Mouse (Mus musculus) natural killer cell, adult 2 months (primary cell): ENCODE results near the gene Dnajc11.

Experiments used
- DNase-seq, 2 experiments: peaks; one replicate each; pipeline ENCODE4 v3.0.0; 2022; ENCODE audit warnings: low spot score in 2 of 2

Gene Dnajc11

GRCm38 (mm10) chr4:151985886-151986285 is 52.4 kb downstream of the Dnajc11 start:
- DNase-seq = peak; percentile 30 to 36

GRCm38 (mm10) chr4:151986650-151987049 is 53.2 kb downstream of the Dnajc11 start:
- no peak for DNase-seq

GRCm38 (mm10) chr4:151988014-151988341 is 54.5 kb downstream of the Dnajc11 start:
- no peak for DNase-seq

- peak; percentile 64 to 72 for DNase-seq
Measured at GRCm38 (mm10) chr4:151988342-151989109, 55.0 kb downstream of the Dnajc11 start, which contains the start of gene Thap3. TSS of gene Thap3 (minus strand) at chr4:151988997.

GRCm38 (mm10) chr4:151989110-151989488 is 55.6 kb downstream of the Dnajc11 start:
- no peak for DNase-seq

- DNase-seq = no peak
Measured at GRCm38 (mm10) chr4:151992091-151992490, 58.6 kb downstream of the Dnajc11 start.

GRCm38 (mm10) chr4:151993035-151993434 is 59.5 kb downstream of the Dnajc11 start:
- no peak for DNase-seq

- no peak for DNase-seq
Measured at GRCm38 (mm10) chr4:151994228-151995171, 61.0 kb downstream of the Dnajc11 start.

- no peak for DNase-seq
Measured at GRCm38 (mm10) chr4:151995371-151996172, 62.1 kb downstream of the Dnajc11 start.

GRCm38 (mm10) chr4:151996173-151996950 is 62.9 kb downstream of the Dnajc11 start, which contains the start of gene Phf13:
TSS of gene Phf13 (minus strand) at chr4:151996258.
- DNase-seq = peak; percentile 97 to 98

GRCm38 (mm10) chr4:151996951-151997222 is 63.4 kb downstream of the Dnajc11 start:
- DNase-seq = no peak

- DNase-seq = no peak
Measured at GRCm38 (mm10) chr4:151997701-151998100, 64.2 kb downstream of the Dnajc11 start.

- DNase-seq = no peak
Measured at GRCm38 (mm10) chr4:151999481-151999880, 66.0 kb downstream of the Dnajc11 start.

- DNase-seq = no peak
Measured at GRCm38 (mm10) chr4:152000906-152001305, 67.4 kb downstream of the Dnajc11 start.

- DNase-seq = no peak
Measured at GRCm38 (mm10) chr4:152001335-152001734, 67.8 kb downstream of the Dnajc11 start.

- DNase-seq = no peak
Measured at GRCm38 (mm10) chr4:152002063-152002462, 68.6 kb downstream of the Dnajc11 start.

GRCm38 (mm10) chr4:152006137-152006536 is 72.6 kb downstream of the Dnajc11 start:
- DNase-seq = no peak

GRCm38 (mm10) chr4:152006812-152007211 is 73.3 kb downstream of the Dnajc11 start:
- no peak for DNase-seq

- DNase-seq = no peak
Measured at GRCm38 (mm10) chr4:152007481-152008147, 74.1 kb downstream of the Dnajc11 start.

- no peak for DNase-seq
Measured at GRCm38 (mm10) chr4:152008148-152008500, 74.6 kb downstream of the Dnajc11 start.

GRCm38 (mm10) chr4:152008622-152009075 is 75.2 kb downstream of the Dnajc11 start, which contains the start of gene Klhl21:
TSS of gene Klhl21 (plus strand) at chr4:152008803.
- DNase-seq = peak; percentile 93 to 94
